Mouse (Mus musculus): Measurements from ENCODE around the gene Rprd2. TPM values are rescaled to one million over a fixed set of nuclear protein-coding genes. Genes with fewer than 3 reads are reported as not detected.
"Not testable (repeated sequence)": the region's sequence is repeated elsewhere in the genome, so short reads cannot be mapped to it uniquely, and the experiment has no call there.

Gene Rprd2
- polyA plus RNA-seq, 1 experiment: 37.1 TPM

- Histone ChIP-seq H3K4me3 (ENCODE audit: insufficient read depth, low read length) (peak overlapping the region; percentile 48), H3K4me1 (ENCODE audit: control insufficient read depth, insufficient read depth, low read length) (peaks cover 5% of the 10 kb centered on the region; the same call in 1 of the 2 replicates), H3K27ac (ENCODE audit: insufficient read depth, low read length) (peak overlapping the region; percentile 90)
- peak; percentile 75 for TF ChIP-seq POLR2A (IDR thresholded peaks at IDR 0.05; ENCODE audit: low read depth, low read length)
- no peak for TF ChIP-seq CTCF (IDR thresholded peaks at IDR 0.05; ENCODE audit: borderline replicate concordance, insufficient read depth, low read length)
These were observed 805 bp upstream of the Rprd2 start for GRCm38 (mm10) chr3:95819351-95819985.

DNA sequence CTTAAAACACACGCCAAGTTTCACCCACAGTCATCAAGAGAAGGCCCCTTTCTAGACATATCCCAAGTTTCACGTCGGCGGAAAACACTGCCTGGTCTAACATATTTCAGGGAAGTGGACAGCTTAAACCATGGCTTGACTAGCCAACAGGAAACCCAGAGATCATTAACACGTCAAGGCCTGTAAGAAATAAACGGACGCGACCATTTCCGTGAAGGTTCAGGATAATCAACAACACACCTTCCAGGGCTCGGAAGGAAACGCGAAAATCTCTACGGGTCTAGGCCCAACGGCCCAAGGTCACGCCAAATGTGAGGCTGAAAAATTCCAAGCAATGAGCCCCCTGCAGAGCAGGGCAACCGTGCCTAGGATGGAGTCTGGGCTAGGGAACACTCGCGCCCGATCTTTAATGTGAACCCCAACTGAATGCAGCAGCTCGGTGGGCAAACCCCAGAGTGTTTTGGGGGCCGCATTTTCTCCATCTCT lies 594 bp downstream of the Rprd2 start:
- TF ChIP-seq CTCF (IDR thresholded peaks at IDR 0.05; ENCODE audit: borderline replicate concordance, insufficient read depth, low read length) (no peak), POLR2A (IDR thresholded peaks at IDR 0.05; ENCODE audit: low read depth, low read length) (peak; percentile 57)
- H3K4me3 ChIP-seq (ENCODE audit: insufficient read depth, low read length): peak overlapping the region; percentile 71

DNA sequence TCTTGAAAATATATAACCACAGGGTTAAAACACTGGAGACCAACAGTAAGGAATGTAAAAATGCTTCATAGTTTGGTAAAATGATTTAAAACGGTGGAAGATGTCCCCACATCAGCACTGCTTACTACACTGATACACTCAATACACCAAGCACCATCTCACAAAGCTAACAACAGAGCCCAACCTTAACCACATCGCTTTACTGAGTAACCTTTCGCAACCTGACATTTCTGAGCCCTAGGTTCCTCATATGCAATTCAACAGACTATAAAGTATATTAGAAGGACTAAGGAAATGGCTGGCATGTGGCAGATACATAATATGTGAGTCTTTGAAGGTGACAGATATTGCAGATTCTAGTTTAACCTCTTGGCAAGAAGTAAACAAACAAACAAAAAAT lies 2.0 kb downstream of the Rprd2 start:
- TF ChIP-seq POLR2A (IDR thresholded peaks at IDR 0.05; ENCODE audit: low read depth, low read length) (no peak), CTCF (IDR thresholded peaks at IDR 0.05; ENCODE audit: borderline replicate concordance, insufficient read depth, low read length) (no peak)
- peaks cover 5% of the 10 kb centered on the region; the same call in 1 of the 2 replicates for H3K4me1 ChIP-seq (ENCODE audit: control insufficient read depth, insufficient read depth, low read length)
- H3K4me3 ChIP-seq (ENCODE audit: insufficient read depth, low read length): no peak overlapping the region
- H3K27ac ChIP-seq (ENCODE audit: insufficient read depth, low read length): no peak overlapping the region

More for the DNA sequence above, 594 bp downstream of the Rprd2 start:
- Histone ChIP-seq H3K4me1 (ENCODE audit: control insufficient read depth, insufficient read depth, low read length) (peaks cover 5% of the 10 kb centered on the region; the same call in 1 of the 2 replicates), H3K27ac (ENCODE audit: insufficient read depth, low read length) (peak overlapping the region; percentile 95)

GRCm38 (mm10) chr3:95808384-95808783 lies 10.3 kb downstream of the Rprd2 start:
- H3K4me1 ChIP-seq (ENCODE audit: control insufficient read depth, insufficient read depth, low read length): no peaks in the 10 kb centered on the region
- no peak overlapping the region for H3K4me3 ChIP-seq (ENCODE audit: insufficient read depth, low read length)
- no peak overlapping the region for H3K27ac ChIP-seq (ENCODE audit: insufficient read depth, low read length)
- no peak for TF ChIP-seq CTCF (IDR thresholded peaks at IDR 0.05; ENCODE audit: borderline replicate concordance, insufficient read depth, low read length)

DNA sequence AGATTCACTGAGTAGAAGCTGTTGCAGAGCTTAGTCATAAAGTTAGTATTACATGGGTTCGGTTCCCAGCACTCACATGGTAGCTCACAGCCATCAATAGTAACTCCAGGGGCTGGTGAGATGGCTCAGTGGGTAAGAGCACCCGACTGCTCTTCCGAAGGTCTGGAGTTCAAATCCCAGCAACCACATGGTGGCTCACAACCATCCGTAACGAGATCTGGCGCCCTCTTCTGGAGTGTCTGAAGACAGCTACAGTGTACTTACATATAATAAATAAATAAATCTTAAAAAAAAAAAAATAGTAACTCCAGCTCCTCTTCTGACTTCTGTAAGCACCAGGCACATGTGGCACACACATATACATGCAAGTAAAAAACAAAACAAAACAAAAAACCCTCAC lies 11.0 kb downstream of the Rprd2 start:
- not testable (repeated sequence) for H3K4me1 ChIP-seq (ENCODE audit: control insufficient read depth, insufficient read depth, low read length); H3K27ac ChIP-seq (ENCODE audit: insufficient read depth, low read length); H3K4me3 ChIP-seq (ENCODE audit: insufficient read depth, low read length)

DNA sequence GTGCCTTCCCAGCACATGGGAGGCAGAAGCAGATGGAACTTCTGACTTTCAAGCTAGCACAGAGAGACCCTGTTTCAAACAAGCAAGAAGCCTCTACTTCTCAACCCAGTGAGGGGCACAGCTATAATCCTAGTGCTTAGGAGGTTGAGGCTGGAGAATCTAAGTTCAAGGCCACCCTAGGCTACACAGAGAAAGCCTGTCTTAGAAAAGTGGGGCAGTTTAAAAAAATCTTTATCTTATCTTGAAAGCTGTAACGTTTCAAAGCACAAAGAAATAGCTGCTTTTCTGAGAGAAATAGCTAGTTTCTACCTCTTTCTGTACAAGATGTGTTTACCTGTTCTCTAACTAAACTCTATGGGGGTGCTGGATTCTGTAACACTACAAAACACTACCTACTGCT lies 12.0 kb downstream of the Rprd2 start:
- H3K4me1 ChIP-seq (ENCODE audit: control insufficient read depth, insufficient read depth, low read length): no peaks in the 10 kb centered on the region
- TF ChIP-seq POLR2A (IDR thresholded peaks at IDR 0.05; ENCODE audit: low read depth, low read length): no peak
- no peak for TF ChIP-seq CTCF (IDR thresholded peaks at IDR 0.05; ENCODE audit: borderline replicate concordance, insufficient read depth, low read length)
- H3K27ac ChIP-seq (ENCODE audit: insufficient read depth, low read length): no peak overlapping the region
- H3K4me3 ChIP-seq (ENCODE audit: insufficient read depth, low read length): no peak overlapping the region

GRCm38 (mm10) chr3:95803851-95804250 lies 14.8 kb downstream of the Rprd2 start:
- Histone ChIP-seq H3K27ac (ENCODE audit: insufficient read depth, low read length) (no peak overlapping the region), H3K4me1 (ENCODE audit: control insufficient read depth, insufficient read depth, low read length) (no peaks in the 10 kb centered on the region), H3K4me3 (ENCODE audit: insufficient read depth, low read length) (no peak overlapping the region)
- no peak for TF ChIP-seq CTCF (IDR thresholded peaks at IDR 0.05; ENCODE audit: borderline replicate concordance, insufficient read depth, low read length)
- TF ChIP-seq POLR2A (IDR thresholded peaks at IDR 0.05; ENCODE audit: low read depth, low read length): no peak

DNA sequence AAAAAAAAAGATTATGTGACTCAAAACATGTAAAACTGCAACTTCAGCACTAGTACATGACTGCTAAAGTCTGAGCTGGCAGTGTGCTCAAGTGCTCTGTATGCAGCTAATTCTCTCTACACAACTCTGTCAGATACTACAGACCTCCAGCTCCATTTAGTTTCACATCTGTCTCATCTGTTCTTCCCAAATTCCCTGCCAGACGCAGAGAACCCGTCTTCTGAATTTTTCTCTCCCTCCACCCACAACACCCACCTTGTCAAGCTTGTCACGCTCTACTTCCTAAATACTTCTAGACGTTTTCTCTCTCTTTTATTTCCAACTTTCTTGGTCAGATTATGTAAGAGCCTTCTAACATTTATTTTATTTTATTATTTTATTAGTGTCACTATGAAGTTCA lies 19.9 kb downstream of the Rprd2 start:
- Histone ChIP-seq H3K27ac (ENCODE audit: insufficient read depth, low read length) (no peak overlapping the region), H3K4me3 (ENCODE audit: insufficient read depth, low read length) (no peak overlapping the region), H3K4me1 (ENCODE audit: control insufficient read depth, insufficient read depth, low read length) (no peaks in the 10 kb centered on the region)
- no peak for TF ChIP-seq POLR2A (IDR thresholded peaks at IDR 0.05; ENCODE audit: low read depth, low read length)
- TF ChIP-seq CTCF (IDR thresholded peaks at IDR 0.05; ENCODE audit: borderline replicate concordance, insufficient read depth, low read length): no peak

GRCm38 (mm10) chr3:95794299-95794698 lies 24.4 kb downstream of the Rprd2 start:
- Histone ChIP-seq H3K4me1 (ENCODE audit: control insufficient read depth, insufficient read depth, low read length) (no peaks in the 10 kb centered on the region), H3K27ac (ENCODE audit: insufficient read depth, low read length) (no peak overlapping the region), H3K4me3 (ENCODE audit: insufficient read depth, low read length) (no peak overlapping the region)
- no peak for TF ChIP-seq POLR2A (IDR thresholded peaks at IDR 0.05; ENCODE audit: low read depth, low read length)
- no peak for TF ChIP-seq CTCF (IDR thresholded peaks at IDR 0.05; ENCODE audit: borderline replicate concordance, insufficient read depth, low read length)

- H3K4me1 ChIP-seq (ENCODE audit: control insufficient read depth, insufficient read depth, low read length): no peaks in the 10 kb centered on the region
- no peak for TF ChIP-seq POLR2A (IDR thresholded peaks at IDR 0.05; ENCODE audit: low read depth, low read length)
- H3K27ac ChIP-seq (ENCODE audit: insufficient read depth, low read length): no peak overlapping the region
- H3K4me3 ChIP-seq (ENCODE audit: insufficient read depth, low read length): no peak overlapping the region
These were observed 25.0 kb downstream of the Rprd2 start for GRCm38 (mm10) chr3:95793662-95794061.

DNA sequence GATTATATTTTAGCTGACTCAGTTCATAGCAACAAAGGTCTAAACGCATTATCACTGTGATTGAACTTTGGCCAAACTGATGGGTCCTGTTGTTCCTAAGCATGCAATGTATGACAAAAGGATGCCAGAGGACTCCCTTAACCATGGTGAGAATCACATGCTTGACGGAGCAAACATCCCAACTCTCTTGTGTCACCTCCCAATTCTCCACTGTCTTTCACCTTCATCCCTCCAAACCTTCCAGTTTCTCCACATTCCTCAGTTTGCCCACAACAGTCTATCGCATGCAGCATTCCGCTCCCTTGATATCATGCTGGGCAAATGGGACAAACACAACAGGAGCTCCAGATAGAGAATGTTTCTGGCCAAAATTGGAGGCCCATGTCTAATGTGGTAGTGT lies 33.2 kb downstream of the Rprd2 start:
- Histone ChIP-seq H3K4me3 (ENCODE audit: insufficient read depth, low read length) (no peak overlapping the region), H3K27ac (ENCODE audit: insufficient read depth, low read length) (no peak overlapping the region), H3K4me1 (ENCODE audit: control insufficient read depth, insufficient read depth, low read length) (no peaks in the 10 kb centered on the region)
- TF ChIP-seq POLR2A (IDR thresholded peaks at IDR 0.05; ENCODE audit: low read depth, low read length) (no peak), CTCF (IDR thresholded peaks at IDR 0.05; ENCODE audit: borderline replicate concordance, insufficient read depth, low read length) (no peak)
